Mouse (Mus musculus) adrenal gland, postnatal 36 days (tissue): ENCODE data around the gene Map3k11. TPM values are rescaled to one million over a fixed set of nuclear protein-coding genes. Genes with fewer than 3 reads are reported as not detected.

Source experiments
- DNase-seq, 2 experiments: peaks; one replicate each; pipeline ENCODE4 v3.0.0; 2021; ENCODE audit warnings: mixed read lengths in 1 of 2
- total RNA-seq, 2 experiments: library from RNA; stranded (reverse); gene quantifications; 2 replicates each; pipeline ENCODE4 v1.2.3; 2021

Map3k11 gene
- total RNA-seq, 2 experiments from 2014 or later, result 44.7 to 45.8 TPM

DNA sequence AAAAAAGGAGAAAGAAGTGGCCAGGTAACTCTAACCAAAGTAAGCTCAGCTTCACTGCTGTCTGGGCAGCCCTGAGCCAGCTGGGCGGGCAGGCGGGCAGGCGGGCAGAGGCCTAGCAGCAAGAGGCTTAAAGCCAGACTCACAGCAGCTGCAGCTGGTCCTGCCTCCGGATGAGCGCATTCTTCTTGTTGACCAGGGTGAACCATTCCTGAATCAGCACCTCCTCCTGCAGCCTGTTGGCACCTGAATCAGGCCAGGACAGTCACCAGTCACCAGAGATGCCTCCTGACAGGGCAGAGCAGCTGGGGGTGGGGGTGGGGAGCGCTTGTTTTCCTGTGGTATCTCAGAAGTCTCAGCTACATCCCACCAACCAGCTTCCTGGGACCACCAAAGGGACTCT is 21.5 kb downstream of the Map3k11 start:
- no peak for DNase-seq

DNA sequence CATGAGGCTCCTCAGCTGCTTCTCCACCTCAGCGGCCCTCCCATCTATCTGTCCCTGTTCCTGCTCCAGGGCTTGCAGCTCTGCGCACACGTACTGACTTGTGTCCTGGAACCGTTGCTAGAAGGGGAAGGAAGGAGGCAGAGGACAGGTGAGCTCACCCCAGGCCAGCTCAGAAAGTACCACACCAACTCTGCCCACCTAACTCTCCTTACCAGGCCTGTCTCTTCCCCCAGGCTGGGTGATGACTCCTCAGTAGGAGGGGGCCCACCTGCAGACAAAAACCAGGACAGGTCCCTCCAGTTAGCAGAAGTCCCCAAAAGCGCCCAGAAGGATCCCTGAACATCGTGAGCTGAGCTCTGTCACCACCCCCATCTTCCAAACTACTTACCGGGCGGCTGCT is 22.0 kb downstream of the Map3k11 start:
- no peak for DNase-seq

DNA sequence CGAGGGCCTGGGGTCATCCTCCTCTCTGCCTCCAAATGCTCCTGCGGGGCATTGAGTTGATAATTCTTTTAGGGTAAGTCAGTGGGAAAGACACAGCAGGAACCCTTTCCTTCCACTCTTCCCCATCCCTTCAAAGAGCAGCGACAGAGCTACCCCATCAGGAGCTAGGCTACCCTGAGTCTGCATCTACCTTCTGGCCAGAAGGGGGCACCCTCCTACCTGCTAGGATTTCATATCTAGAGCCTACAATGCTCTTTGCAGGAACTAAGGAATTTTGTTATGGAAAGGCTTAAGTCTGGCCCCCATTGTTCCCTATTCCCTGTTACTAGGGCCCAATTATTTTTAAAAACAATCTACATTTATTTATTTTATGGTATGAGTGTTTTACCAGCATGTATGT is 22.7 kb downstream of the Map3k11 start:
- peak; percentile 76 to 86 for DNase-seq

DNA sequence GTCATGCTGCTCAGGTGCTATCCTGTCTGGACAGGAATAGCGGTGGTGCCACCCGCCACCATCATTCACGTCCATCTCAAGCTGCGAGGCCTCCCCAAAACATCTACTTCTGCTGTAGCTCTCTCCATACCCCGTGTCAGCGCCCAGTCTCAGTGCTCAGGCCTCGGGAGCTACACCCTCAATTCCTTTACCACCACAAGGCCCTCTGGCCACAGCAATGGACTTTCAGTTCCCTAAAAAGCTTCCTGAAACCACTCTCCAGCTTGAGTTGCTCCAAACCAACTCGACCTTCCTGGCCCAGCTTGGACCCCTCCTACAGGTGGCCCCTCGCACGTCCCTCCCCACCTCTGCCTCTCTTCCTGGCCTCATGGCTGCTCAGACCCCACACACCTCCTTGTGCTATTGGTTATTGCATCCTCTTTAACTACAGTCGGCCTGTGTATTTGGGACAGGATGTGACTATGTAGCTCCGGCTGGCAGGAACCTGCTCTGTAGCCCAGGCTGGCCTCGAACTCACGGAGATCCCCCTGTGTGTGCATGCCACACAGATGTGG is 23.4 kb downstream of the Map3k11 start:
- DNase-seq, result no peak

DNA sequence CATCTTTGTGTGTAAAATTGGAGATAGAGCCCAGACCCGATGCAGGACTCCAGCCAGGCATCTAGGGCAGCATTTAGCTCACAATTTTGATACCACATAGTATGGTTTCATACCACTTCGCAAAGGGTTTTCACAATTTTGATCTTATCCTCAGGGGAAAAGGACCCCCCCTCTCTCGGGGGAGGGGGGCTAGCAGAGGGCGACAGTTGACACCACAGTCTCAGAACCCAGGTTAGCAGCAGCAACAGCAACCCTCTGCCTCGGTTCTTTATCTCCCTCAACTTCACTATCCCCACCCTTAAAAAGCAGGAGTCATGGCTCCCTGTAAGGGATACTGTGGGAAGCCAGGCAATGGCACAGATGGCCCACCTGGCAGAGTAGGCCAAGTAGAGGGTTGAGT is 24.7 kb downstream of the Map3k11 start:
- no peak for DNase-seq

DNA sequence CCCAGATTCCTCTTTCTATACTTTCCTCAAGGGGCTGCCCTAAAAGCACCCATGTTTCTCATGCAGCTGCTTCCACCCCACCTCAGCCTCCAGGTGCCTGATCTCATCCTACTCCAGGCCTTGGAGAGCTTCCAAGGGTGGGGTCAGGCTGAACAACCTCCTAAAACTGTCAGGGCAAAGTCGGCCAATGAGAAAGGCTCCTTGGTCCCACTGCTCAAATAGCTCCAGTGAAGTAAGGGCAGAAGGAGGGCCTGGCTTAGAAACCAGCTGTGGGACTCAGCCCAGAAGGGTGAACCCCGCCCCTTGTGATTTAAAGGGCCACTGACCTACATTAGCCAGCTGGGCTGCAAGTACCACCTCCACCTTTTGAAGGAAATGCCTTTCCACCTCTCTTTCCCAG is 25.2 kb downstream of the Map3k11 start:
- DNase-seq, result peak; percentile 72 to 79

DNA sequence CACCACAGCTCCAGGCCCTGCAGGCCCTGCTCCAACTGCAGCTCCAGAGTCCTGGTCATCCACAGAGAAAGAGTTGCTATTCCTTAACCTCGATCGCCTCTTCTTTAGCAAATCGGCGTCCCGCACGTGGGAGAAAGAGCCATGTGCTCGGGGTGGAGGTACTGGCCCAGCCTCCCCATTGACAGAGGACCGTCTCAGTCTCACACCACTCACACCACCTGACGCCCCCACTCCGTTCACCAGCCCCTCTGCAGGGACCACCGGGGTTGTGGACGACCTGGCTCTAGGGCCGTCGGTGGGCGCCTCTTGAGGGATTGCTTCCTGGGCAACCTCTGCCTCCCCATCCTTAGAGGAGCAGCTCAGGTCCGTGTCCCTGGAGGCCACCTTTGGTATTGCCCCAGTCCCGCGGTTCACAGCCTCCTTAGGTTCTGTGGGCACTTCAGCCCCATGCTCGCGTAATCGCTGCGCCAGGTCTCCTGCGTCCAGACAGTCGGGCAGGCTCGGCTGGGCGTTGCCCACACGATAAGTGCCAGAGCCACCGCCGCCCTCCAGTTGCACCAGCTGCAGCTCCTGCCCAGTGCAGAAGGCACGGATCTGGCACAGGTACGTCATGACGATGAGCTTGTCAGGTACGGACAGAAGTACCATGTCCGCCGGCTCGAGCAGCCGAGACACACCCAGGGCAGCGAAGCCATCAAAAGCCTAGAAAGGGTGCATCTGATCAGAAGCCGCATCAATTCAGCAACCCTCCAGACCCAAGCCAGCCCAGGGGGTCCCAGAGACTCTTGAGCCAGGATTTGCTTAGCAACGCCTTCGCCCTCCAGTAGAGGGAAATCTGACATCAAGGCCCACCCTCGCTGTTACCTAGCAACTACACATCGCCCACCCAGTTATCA is 27.5 kb downstream of the Map3k11 start:
- DNase-seq, result peak in 1 of 2 experiments; percentile 27

DNA sequence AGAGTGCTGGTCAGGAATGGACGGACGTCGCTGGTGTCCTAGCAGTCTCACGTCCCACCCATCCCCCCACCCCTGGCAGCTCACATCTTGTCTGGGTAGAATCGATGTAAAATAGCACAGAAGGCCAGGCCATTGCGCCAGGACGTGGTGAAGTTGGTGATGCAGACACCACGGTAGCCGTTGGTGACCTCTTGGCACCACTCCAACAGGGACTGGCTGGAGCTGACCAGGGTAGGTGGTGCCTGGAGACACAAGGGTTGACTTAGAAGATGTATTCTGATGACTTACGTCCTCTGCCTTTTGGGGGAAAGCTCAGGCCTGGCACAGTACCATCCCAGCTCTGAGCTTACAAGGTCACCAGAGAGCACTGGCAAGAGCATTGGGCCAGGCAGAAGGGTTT is 28.4 kb downstream of the Map3k11 start:
- peak in 1 of 2 experiments; percentile 35 for DNase-seq

DNA sequence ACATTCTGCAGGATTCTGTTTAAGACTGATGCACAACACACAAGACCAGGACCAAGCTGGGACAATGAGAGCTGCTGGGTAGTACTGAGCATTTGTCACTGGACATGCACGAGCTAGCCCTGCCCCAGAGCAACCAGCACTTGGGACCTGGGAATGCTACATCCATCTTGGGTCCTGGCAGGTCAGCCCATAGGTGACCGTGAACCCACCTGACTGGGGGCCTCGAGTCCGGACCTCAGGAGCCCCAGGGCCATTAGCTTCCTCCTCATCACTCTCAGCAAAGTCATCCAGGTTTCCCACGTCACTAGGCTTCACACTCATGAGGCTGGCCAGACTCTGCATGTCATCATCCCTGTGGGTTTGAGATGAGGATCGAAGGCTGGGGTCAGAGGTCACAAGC is 32.7 kb downstream of the Map3k11 start:
- no peak for DNase-seq

DNA sequence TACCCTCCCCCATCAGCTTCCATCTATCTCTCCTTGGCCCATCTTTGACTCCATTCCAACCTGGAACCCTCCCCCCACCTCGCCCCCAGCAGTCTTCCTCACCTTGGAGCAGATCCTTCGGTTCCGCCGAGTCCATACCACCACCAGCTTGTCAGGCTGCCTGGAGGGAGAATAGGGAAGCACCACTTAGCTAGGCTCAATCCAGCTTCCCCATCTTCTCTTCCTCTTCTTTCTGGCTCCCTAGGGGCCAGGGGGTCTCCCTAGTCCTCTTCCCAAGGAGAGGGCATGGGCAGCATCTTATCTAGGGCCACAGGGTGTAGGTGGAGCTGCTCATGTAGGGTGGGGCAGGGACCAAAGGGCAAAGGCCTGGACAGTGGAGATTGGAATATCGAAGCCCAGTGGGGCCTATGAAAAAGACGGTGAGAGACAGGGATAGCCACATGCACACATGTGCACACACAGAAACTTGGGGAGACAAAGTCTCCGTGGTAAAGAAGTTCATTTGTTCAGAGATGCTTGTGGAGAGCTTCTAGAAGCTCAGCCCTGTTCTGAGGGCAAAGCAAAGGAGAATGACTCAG is 34.4 kb downstream of the Map3k11 start:
- DNase-seq, result no peak

DNA sequence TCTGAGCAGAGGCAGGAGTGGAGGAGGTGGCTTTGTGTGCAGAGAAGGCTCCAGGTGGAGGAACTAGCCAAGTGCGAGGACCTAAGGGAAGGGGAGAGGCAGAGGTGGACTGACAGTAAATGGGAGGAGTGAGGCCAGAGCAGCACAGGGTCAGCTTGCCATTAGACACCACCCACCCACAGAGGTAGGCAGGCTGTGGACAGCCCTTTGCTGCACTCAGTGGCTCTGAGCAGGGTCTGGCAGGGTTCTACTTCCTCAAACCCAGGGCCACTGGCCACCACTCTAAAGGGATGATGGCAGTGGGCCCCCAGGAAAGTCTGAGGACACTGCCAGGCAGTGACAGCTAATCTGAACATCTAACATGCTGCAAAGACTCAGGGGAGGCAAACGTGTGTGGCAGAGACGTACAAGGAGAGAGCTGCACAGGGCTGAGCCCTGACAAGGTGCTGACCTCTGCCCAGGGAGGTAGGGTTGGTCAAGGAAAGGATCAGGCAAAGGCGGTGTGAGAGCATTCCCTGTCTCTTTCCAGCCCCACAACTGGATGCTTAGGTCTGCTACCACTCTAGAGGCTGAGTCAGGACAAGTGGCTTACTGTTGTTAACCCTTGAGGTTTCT is 35.5 kb downstream of the Map3k11 start:
- DNase-seq, result no peak

DNA sequence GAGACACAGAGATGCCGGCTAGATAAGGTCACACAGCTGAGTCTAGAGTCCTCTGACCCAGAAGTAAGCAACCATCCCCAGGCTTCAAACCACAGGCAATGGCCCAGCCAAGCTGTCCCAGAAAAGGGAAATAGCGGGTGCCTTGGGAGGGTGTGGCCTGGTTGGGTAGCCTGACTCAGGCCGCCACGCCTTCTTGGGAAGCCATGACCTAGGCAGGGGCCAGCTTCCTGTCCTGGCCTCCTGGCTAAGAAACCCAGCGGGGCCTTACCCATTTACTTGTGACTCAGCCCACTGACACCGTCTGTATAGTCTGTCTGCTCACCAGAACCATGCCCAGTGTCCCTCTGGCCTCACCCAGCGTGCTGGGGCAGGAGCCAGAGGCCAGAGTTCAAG is 36.0 kb downstream of the Map3k11 start:
- peak; percentile 85 to 90 for DNase-seq

DNA sequence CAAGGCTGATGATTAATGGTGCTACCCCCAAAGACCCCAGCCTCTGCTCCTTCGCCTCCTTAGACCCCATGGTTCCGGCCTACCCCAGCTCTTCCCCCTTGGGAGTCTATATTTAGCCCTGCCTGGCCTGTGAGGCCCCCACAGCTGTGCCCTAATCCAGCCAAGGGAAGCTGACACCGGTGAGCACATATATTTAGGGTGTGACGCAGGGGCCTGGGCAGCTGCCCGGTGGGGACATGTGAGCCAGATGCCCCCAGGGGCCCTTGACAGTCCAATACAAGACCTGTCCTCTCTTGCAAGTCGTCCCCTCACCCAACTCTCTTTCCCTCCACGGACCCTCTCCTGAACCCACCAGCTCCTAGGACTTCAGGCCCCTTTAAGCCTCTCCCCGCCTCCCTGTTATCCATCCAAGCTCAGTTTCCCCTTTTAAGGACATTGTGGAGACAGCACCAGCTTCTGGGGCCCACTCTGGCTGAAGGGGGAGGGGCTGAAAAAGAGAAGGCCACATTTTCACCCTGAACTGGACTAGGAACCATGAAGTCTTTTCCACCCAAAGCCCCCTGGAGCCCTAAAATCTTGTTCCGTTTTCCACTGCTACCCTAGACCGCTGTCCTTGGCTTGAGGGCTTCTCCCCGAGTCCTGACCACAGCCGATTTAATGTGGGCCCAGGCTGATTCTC is 36.6 kb downstream of the Map3k11 start:
- DNase-seq, result peak; percentile 39 to 43

DNA sequence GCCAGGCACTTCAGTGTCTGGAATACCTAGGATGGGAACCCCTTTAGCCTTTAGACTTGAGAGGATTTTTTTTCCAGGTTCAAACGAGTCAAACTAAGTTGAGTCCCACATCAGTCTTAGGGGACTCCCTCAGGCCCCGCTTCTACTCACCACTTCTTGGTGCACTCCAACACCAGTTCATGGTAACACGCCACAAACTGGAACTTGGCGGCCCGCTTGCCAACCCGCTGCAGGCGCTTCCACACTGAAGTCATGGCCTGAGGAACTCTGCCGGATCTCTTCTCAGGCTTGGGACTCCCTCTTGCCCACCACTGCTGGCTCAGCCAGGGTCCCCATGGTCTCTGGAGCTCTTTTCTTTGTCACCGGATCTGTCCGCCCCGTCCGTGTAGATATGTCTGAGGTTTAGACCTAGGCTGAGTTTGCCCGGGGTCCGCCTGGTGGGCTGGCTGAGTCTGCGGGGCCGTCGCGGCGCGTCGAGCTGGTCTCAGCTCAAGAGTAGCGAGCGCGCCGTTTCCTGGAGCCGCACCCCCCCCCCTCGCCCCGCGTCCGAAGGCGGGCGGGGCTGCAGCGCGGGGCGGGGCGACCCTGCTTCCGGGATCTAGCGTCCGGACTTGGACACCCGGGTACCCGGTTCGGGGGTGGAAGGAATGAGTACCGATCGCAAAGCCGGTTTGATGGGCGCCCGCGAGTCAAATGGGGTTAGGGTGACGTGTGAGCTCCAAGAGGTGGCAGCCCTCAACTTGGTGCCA is 37.4 kb downstream of the Map3k11 start, which contains the start of gene Ehbp1l1:
Gene Ehbp1l1 (minus strand): TSS at position 551 of the 749 bp plus-strand sequence.
- peak; percentile 85 to 92 for DNase-seq

DNA sequence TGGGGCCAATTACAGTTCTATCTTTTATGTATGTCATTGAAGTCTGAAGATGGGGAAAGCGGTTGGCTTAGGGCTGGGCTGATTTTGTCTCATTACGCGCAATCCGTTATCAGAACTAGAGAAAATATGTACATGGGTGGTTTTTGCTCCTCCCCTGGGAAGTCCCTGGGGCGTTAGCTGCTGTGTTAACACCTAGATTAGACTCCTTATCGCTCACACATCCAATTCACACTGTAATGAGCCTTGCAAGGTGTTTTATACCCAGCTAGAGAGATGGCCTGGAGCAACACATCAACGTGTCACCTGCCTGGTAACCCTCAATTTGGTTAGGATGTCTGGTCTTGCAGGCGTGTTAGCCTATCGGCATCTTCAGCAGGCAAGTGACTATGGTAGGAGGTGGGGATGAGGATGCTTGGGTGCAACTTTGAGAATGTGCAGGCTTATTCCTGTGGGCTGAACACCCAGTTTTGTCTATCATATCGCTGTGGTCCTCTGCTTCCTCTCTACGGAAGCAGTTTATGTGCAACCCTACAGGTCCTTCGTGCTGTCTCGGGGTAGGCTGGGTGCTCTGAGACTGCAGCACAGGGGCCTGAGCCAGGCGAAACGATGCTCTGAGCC is 38.5 kb downstream of the Map3k11 start:
- no peak for DNase-seq

DNA sequence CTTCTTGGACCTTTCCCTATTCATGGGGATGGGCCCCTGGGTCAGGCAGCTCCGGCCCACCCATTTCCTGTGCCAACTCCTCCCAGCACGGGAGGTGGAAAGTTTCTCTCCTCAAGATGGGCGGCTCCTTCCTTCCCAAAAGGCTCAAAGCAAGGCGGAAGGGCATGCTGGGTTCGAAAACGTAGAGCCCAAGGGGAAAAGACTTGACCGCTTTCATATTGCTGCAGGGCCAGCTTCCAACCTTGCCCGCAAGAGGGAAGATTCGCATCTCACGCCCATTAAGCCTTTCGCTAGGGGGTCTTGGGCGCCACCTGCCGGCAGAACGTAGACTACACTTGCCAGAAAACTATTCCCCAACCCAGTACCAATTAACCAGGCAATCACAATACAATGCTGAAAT is 39.2 kb downstream of the Map3k11 start:
- DNase-seq, result peak; percentile 88 to 92

DNA sequence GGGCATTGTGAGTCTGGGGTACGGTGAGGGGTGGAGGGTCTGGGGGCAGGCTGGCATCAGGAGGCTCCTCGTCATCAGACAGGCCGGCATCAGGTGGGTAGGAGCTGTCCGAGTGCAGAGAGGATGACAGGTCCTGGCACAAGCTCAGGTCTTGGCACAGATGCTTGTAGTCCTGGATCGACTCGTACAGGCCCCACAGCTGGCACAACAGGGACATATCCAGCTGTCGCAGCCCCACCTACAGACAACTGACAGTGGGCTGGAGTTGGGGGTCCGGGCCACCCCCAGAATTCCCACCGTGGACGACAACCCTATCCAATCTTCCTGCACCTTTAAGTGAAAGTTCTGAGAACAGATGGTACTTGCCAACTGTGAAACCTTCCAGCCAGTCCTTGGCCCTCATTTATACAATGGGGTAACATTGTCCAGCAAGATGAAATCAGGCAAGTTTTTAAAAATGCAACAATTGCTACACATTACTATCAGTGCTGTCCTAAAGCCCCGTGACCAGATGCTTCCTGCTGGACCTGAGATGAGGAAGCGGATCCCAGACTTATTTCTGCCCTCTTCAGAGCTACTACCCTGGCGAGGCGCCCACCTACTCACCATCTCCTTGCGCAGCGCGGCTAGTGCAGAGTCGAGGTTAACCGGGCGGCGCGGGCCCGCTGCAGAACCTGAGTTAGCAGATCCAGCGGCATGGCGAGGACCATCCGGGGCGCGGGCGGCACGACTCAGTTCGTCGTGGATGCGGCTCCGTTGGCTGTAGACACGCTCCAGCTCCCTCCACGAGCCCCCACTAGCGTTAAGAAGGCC is 40.3 kb downstream of the Map3k11 start:
- peak; percentile 71 to 72 for DNase-seq

DNA sequence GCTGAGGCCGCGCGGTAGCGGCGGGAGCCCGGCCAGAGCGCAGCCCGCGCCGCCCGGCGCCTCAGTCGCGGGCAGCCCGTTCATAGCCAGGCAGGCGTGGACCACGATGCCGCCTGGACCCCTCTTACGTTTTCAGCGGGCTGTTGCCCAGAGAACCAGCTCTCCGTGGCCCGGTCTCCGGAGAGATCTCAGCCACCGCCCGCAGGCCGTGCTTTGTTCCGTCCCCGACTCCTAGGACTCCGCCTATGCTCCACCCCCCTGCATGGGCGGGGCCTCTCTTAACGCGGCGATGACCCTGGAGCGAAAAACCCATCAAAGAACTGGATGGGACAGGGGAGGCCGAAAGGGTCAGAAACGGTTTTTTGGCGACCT is 40.9 kb downstream of the Map3k11 start, which contains the start of gene Fam89b:
Gene Fam89b (minus strand): TSS at position 210 of the 372 bp plus-strand sequence.
- DNase-seq, result peak; percentile 93 to 97

DNA sequence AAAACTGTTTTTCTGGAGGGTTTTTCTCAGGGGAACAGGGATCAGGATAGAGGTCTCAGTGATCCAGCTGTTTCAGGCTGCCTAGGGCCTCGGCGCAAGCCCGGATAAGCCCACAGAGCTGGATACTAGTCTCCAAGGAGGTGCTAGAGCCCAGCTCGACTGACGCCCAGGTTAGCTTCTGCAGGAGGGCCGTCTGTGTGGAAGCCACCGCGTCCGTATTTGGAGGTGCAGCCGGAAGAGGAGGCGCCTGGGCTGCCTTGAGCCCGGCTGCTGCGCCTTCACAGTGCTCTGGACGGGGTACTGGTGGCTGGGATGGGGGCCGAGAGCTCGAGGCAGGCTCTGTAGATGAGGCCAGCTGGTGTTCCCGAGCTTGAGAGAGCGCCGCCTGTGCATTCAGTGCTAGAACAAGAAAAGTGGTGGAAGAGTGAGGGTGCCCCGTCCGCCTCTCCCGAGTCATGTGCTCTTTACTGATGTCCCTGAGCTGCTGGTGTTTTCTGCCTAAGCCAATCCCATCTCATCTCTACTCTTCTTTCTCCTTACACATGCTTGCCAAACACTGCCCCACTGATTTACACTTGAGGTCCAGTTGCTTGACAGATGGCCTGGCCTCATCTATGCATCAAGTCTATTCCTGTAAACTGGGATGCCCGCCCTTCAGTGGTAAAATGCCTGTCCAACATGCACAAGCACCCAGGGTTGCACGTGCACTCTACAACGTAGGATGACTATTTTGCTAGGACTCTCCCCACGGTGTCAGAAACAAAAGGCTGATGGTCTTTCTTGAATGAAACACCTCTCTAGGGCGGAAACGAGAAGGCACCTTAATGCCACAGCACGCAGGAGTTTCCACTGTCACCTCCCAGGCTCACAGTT is 42.0 kb downstream of the Map3k11 start:
- peak; percentile 47 to 51 for DNase-seq
